Mouse (Mus musculus) lung, adult 2 months (tissue): ENCODE results near the gene Golim4. TPM values are rescaled to one million over a fixed set of nuclear protein-coding genes. Genes with fewer than 3 reads are reported as not detected.
"Not testable (repeated sequence)": the region's sequence is repeated elsewhere in the genome, so short reads cannot be mapped to it uniquely, and the experiment has no call there.

ENCODE experiments used
- DNase-seq: peaks from one replicate; pipeline ENCODE4 v3.0.0; 2022
- H3K4me1 ChIP-seq: fragments of 200-500 bp; 2 replicates; pipeline ENCODE4 v1.6.1; 2011; ENCODE audit warnings: low read length; ENCODE audit not compliant: control insufficient read depth, insufficient read depth
- H3K4me3 ChIP-seq: fragments of 200-500 bp; replicated peaks from 2 replicates; pipeline ENCODE3; 2011; ENCODE audit warnings: low read depth, mild to moderate bottlenecking, control low read depth, low read length; ENCODE audit errors: extremely low read depth
- CTCF ChIP-seq: fragments of 200-500 bp; IDR thresholded peaks from 2 replicates; pipeline ENCODE4 v1.5.1; 2011; ENCODE audit warnings: mild to moderate bottlenecking, low read length, control low read depth; ENCODE audit not compliant: insufficient read depth
- POLR2A ChIP-seq: fragments of 200-500 bp; IDR thresholded peaks from 2 replicates; pipeline ENCODE4 v1.6.1; 2011; ENCODE audit warnings: low read depth, mild to moderate bottlenecking, control low read depth, low read length, borderline replicate concordance; ENCODE audit errors: extremely low read depth
- WGBS: fragments of 180-500 bp; shearing (Covaris S2); methylation state at CpG from one replicate; pipeline ENCODE4 v1.1.7; 2018; 5-methylcytosine and 5-hydroxymethylcytosine counted together
- polyA plus RNA-seq: library from polyadenylated mRNA; depleted of rRNA; stranded (reverse); fragments of >200 nt; gene quantifications from 2 replicates; pipeline ENCODE4 v1.2.3, GENCODE M21; 2012; rRNA removed

The Golim4 gene
- polyA plus RNA-seq = 35.2 and 40.3 TPM in 2 replicates

DNA sequence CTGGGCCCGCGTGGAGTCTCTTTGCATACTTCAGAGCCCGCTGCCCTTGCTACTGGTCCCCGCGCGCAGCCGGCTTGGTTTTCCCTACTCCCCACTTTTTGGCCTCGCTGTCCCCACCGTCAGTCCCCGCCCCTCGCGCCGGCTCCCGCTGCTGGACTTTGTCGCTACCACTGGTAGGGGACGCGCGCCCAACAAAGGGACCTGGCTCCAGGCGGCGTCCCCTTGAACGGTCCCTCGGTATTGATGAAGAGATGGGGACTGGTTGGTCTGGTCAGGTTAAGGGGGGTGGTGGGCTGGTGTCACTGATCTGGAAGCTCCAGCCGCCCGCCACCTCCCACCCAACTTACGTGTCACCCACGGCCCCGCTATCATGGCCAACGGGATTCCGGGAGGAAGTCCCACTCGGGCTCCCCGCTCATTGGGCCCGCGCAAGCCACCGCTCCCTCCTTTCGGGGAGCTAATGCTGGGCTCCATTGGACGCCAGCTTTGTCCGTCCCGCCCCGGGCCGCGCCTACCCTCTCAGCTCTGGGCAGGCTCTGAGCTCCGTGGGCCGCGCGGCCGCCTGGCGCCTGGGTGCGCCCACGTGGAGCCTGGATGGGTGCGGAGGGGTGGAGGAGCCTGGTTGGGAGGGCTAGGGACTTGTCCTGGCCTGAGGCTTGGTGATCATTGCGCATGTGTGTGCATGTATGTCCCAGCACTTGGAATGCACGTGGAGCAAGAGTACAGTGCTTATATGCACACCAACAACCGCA lies at the start of gene Golim4:
Golim4 (minus strand) TSS at position 399 of the 752 bp plus-strand sequence.
- peak; percentile 88 for DNase-seq
- peak within 1 kb of the TSS; percentile 87 for H3K4me3 ChIP-seq
- under 1% methylated on average over 53 of the region's 53 CpGs for WGBS
- peaks cover 3% of the 10 kb centered on the region for H3K4me1 ChIP-seq
- peak; percentile 59; the same call in 1 of the 2 replicates for TF ChIP-seq POLR2A
- no peak for TF ChIP-seq CTCF

DNA sequence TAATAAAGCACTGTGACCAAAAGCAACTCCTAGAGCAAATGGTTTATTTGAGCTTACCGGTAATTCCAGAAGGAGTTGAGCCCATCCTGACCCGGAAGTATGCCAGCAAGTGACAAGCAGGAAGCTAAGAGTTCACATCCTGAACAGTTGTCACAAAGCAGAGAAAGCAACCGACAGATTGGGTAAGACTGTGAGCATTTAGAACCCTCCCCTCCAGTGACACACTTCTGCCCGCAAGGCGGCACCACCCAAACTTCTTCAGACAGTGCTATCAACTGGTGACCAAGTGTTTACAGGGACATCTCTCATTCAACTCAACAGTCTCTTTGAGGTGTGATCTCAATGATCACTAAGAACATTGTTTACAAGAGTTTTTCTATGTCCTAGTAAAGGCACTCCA lies 48.9 kb upstream of the Golim4 start:
- TF ChIP-seq CTCF = no peak
- no peak for TF ChIP-seq POLR2A
- no peak for DNase-seq
- Histone ChIP-seq H3K4me3 (no peak overlapping the region), H3K4me1 (no peaks in the 10 kb centered on the region)
- WGBS = 62% methylated on average over 5 of the region's 5 CpGs

DNA sequence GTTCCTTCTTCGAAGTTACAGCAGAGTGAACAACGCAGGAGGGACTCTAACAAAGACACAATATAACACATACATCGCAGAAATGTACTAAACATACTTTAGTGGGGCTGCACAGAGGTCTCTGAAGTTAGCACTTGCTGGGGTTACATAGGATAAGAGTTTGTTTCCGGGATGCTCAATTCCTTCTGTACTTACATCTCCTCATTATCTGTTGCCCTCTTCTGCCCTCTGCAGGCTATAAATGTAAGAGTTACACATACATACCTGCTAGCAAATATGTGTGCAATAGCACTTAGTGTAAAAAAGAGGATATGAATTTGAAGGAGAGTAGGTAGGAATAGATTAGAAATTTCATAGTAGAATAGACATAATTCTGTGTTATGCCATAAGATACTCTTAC lies 44.4 kb upstream of the Golim4 start:
- DNase-seq = no peak
- TF ChIP-seq POLR2A = no peak
- TF ChIP-seq CTCF = no peak
- 37% methylated on average over 4 of the region's 4 CpGs for WGBS

DNA sequence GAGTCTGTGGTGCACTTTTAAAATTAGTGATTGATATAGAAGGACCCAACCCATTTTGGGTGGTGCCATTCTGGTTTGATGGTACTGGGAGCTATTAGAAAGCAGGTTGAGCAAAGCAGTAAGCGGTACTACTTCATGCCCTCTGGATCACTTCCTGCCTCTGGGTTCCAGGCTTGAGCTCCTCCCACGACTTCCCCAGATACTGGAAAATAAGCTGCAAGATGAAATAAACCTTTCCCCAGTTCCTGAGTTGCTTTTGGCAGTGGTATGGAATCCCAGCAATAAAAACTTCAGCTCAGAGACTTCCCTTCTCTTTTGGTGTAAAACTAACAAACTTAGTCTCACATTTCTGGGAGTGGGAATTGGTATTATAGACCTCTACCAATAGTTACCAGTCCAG lies 43.7 kb upstream of the Golim4 start:
- WGBS = 35% methylated on average over 2 of the region's 2 CpGs
- Histone ChIP-seq H3K4me3 (no peak overlapping the region), H3K4me1 (no peaks in the 10 kb centered on the region)
- TF ChIP-seq POLR2A = no peak
- TF ChIP-seq CTCF = no peak
- no peak for DNase-seq

More for the DNA sequence above, 44.4 kb upstream of the Golim4 start:
- Histone ChIP-seq H3K4me1 (no peaks in the 10 kb centered on the region), H3K4me3 (no peak overlapping the region)

DNA sequence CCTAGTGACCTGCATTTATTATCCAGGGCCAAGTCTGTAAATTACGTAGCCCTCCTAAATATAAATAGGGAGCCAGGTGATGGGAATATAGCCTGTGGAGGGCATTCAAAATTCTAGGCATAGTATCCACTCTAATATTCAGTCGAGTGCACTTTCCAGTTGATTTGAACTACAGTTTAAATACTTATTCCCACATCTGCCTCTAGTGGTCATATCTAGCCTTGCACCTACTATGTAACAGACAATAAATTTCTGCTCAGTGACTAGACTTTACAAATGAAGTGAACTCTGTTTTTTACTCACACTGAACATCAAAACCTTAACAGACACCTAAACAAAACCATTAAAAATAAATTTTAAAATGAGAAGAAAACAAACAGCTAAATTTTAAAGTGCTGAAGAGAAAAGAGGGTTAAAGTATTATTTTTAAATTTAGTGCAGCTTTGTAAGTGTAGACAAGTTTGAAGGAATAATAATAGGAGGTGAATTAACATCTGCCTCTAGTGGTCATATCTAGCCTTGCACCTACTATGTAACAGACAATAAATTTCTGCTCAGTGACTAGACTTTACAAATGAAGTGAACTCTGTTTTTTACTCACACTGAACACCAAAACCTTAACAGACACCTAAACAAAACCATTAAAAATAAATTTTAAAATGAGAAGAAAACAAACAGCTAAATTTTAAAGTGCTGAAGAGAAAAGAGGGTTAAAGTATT lies 24.4 kb upstream of the Golim4 start:
- H3K4me1 ChIP-seq, DNase-seq, H3K4me3 ChIP-seq: not testable (repeated sequence)
- 75% methylated on average over 2 of the region's 2 CpGs for WGBS

DNA sequence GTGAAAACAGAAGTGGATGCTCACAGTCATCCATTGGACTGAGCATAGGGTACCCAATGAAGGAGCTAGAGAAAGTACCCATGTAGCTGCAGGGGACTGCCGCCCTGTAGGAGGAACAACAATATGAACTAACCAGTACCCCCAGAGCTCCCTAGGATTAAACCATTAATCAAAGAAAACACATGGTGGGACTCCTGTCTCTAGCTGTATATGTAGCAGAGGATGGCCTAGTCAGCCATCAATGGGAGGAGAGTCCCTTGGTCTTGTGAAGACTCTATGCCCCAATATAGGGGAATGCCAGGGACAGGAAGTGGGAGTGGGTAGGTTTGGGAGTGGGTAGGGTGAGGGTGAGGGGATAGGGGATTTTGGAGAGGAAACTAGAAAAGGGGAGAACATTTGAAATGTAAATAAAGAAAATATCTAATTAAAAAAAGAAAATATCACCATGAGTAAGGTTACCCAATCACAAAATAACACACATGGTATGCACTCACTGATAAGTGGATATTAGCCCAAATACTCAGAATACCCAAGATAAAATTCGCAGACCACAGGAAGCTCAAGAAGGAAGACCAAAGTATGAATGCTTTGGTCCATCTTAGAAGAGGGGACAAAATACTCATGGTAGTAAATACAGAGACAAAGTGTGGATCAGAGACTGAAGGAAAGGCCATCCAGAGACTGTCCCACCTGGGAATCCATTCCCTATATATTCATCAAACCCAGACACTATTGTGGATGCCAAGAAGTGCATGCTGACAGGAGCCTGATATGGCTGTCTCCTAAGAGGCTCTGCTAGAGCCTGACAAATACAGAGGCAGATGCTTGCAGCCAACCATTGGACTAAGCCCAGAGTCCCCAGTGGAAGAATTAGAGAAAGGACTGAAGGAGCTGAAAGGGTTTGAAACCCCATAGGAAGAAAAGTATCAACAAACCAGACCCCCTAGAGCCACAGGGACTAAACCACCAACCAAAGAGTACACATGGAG lies 6.3 kb upstream of the Golim4 start:
- H3K4me3 ChIP-seq, H3K4me1 ChIP-seq, DNase-seq: not testable (repeated sequence)
- 82% methylated on average over 2 of the region's 2 CpGs for WGBS

DNA sequence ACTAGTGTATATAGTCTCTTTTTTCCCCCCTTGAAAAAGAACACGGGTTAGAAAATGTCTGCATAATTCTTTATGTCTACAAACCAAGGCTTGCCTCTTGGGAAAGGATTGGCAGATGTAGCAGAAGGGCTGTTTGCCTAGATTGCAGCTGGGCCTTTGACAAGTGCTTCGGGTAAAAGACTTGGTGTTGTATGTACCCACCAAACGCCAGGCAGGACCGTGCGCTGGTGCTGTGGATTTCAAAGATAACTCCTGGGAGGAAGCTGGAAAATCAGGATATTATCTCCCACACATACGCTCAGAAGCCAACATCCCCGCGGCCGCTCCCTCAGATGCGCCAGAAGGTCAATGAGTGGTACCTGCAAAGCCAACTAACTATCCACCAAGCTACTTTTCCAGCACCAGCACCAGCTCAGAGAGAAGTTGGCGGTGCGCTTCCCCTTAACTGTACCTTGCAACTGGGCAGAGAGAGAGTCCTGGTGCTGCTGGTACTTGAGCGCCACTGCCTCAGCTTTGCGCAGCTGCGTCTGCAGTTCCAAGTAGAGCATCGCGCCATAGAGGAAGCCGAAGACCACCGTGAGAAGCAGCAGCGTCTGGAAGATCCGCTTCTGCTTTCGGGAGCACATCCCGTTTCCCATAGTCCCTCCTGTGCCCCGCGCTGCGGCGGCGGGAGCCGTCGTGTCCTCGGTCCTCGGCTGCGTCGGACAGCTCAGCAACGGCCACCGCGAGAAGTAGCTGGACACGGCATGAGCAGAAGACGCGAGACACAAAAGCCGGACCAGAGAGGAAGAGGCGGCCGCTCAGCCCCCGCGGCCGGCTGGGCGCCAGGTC lies 873 bp downstream of the Golim4 start:
- 1% methylated on average over 47 of the region's 47 CpGs for WGBS
- peak; percentile 18 for DNase-seq
- TF ChIP-seq CTCF (no peak), POLR2A (no peak)
- H3K4me3 ChIP-seq = peak overlapping the region; percentile 87
- peaks cover 3% of the 10 kb centered on the region for H3K4me1 ChIP-seq

DNA sequence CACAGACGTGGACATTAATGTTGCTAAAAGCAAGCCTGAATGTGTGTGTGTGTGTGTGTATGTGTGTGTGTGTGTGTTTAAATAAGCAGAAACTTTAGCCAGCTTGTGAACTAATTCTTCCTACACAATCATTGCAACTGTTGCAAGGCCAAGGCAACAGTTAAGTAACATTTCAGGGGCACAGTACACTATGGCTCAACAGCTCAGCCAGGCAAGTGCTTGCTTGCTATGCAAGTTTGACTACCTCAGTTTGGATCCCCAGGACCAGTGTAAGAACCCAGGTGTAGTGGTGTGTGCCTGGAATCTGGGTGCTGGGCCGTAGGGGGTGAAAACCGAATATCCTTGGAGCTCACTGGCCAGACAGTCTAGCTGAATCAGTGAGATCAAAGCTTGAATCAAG lies 2.6 kb downstream of the Golim4 start:
- Histone ChIP-seq H3K4me1 (peaks cover 5% of the 10 kb centered on the region), H3K4me3 (no peak overlapping the region)
- WGBS = 50% methylated on average over 3 of the region's 3 CpGs
- DNase-seq = no peak
- TF ChIP-seq CTCF = no peak
- TF ChIP-seq POLR2A = no peak
